Mouse (Mus musculus) erythroblast, embryonic 14.5 days (primary cell): Measurements from ENCODE around the gene Nr2f2.

ENCODE experiments used
- GATA1 ChIP-seq: IDR thresholded peaks from 2 replicates; pipeline ENCODE4 v1.6.1; 2012; ENCODE audit warnings: low read length, inconsistent platforms, mixed read lengths
- TAL1 ChIP-seq: IDR thresholded peaks from 3 replicates; pipeline ENCODE4 v1.6.1; 2012; ENCODE audit warnings: low read length, inconsistent platforms, mixed read lengths

GRCm38 (mm10) chr7:70326176-70327035 is 40.1 kb downstream of the Nr2f2 start:
- TF ChIP-seq GATA1, result no peak
- no peak for TF ChIP-seq TAL1
